Mouse (Mus musculus): ENCODE measurements around the gene BC052040. TPM values are rescaled to one million over a fixed set of nuclear protein-coding genes. Genes with fewer than 3 reads are reported as not detected.

The BC052040 gene
- polyA plus RNA-seq, 1 experiment from 2014 or later: 9.8 TPM

GRCm38 (mm10) chr2:115605829-115606336 lies 24.4 kb downstream of the BC052040 start:
- Histone ChIP-seq H3K27me3 (replicated peaks) (no peaks in the 10 kb centered on the region), H3K27ac (no peak overlapping the region), H3K4me1 (peaks cover 15% of the 10 kb centered on the region), H3K9ac (no peak overlapping the region), H3K9me3 (replicated peaks) (no peaks in the 10 kb centered on the region), H3K4me2 (no peak overlapping the region), H3K36me3 (no peaks in the 10 kb centered on the region), H3K4me3 (no peak overlapping the region)
- ATAC-seq: 0 out of 2 replicates have a peak, but pooled peaks have one; percentile 54
- WGBS (ENCODE audit: insufficient replicate concordance): 35% methylated on average over 1 of the region's 1 CpGs

- no peak overlapping the region for H3K9ac ChIP-seq
- ATAC-seq: no peak
- no peaks in the 10 kb centered on the region for H3K9me3 ChIP-seq (replicated peaks)
- H3K36me3 ChIP-seq: no peaks in the 10 kb centered on the region
- no peak overlapping the region for H3K4me3 ChIP-seq
- H3K27me3 ChIP-seq (replicated peaks): no peaks in the 10 kb centered on the region
- no peak overlapping the region for H3K4me2 ChIP-seq
- H3K4me1 ChIP-seq: peaks cover 15% of the 10 kb centered on the region
- no peak overlapping the region for H3K27ac ChIP-seq
- WGBS (ENCODE audit: insufficient replicate concordance): 90% methylated on average over 3 of the region's 3 CpGs
These were observed 27.5 kb downstream of the BC052040 start for GRCm38 (mm10) chr2:115609020-115609419.

- Histone ChIP-seq H3K4me2 (no peak overlapping the region), H3K9me3 (replicated peaks) (no peaks in the 10 kb centered on the region), H3K27ac (no peak overlapping the region), H3K4me1 (peaks cover 15% of the 10 kb centered on the region), H3K4me3 (no peak overlapping the region), H3K27me3 (replicated peaks) (no peaks in the 10 kb centered on the region), H3K36me3 (no peaks in the 10 kb centered on the region), H3K9ac (no peak overlapping the region)
- 23% methylated on average over 2 of the region's 2 CpGs for WGBS (ENCODE audit: insufficient replicate concordance)
- ATAC-seq: peak; percentile 60; the same call in 1 of the 2 replicates
These were observed 28.6 kb downstream of the BC052040 start for GRCm38 (mm10) chr2:115610092-115610491.

- Histone ChIP-seq H3K4me3 (no peak overlapping the region), H3K4me2 (no peak overlapping the region), H3K4me1 (peaks cover 15% of the 10 kb centered on the region), H3K27ac (no peak overlapping the region), H3K9ac (no peak overlapping the region), H3K36me3 (no peaks in the 10 kb centered on the region), H3K27me3 (replicated peaks) (no peaks in the 10 kb centered on the region), H3K9me3 (replicated peaks) (no peaks in the 10 kb centered on the region)
- WGBS (ENCODE audit: insufficient replicate concordance): 76% methylated on average over 6 of the region's 6 CpGs
- no peak for ATAC-seq
These were observed 29.0 kb downstream of the BC052040 start for GRCm38 (mm10) chr2:115610503-115610902.

GRCm38 (mm10) chr2:115613830-115614520 lies 32.5 kb downstream of the BC052040 start:
- no peak for ATAC-seq
- no peak overlapping the region for H3K4me3 ChIP-seq
- 84% methylated on average over 3 of the region's 3 CpGs for WGBS (ENCODE audit: insufficient replicate concordance)

GRCm38 (mm10) chr2:115628471-115628870 lies 47.0 kb downstream of the BC052040 start:
- ATAC-seq: no peak
- WGBS (ENCODE audit: insufficient replicate concordance): 72% methylated on average over 4 of the region's 4 CpGs
- no peaks in the 10 kb centered on the region for H3K27me3 ChIP-seq (replicated peaks)
- no peak overlapping the region for H3K4me3 ChIP-seq
- H3K9ac ChIP-seq: no peak overlapping the region
- H3K4me2 ChIP-seq: no peak overlapping the region
- no peaks in the 10 kb centered on the region for H3K4me1 ChIP-seq
- no peak overlapping the region for H3K27ac ChIP-seq
- no peaks in the 10 kb centered on the region for H3K9me3 ChIP-seq (replicated peaks)
- H3K36me3 ChIP-seq: no peaks in the 10 kb centered on the region; the same call in 1 of the 2 replicates

More at GRCm38 (mm10) chr2:115613830-115614520, 32.5 kb downstream of the BC052040 start:
- Histone ChIP-seq H3K9ac (no peak overlapping the region), H3K27ac (no peak overlapping the region), H3K9me3 (replicated peaks) (no peaks in the 10 kb centered on the region), H3K36me3 (no peaks in the 10 kb centered on the region), H3K4me1 (peaks cover 10% of the 10 kb centered on the region), H3K4me2 (no peak overlapping the region), H3K27me3 (replicated peaks) (no peaks in the 10 kb centered on the region)

- Histone ChIP-seq H3K9me3 (replicated peaks) (no peaks in the 10 kb centered on the region), H3K27me3 (replicated peaks) (no peaks in the 10 kb centered on the region), H3K27ac (no peak overlapping the region), H3K4me2 (no peak overlapping the region), H3K36me3 (peaks cover 9% of the 10 kb centered on the region; the same call in 1 of the 2 replicates), H3K4me1 (no peaks in the 10 kb centered on the region), H3K4me3 (no peak overlapping the region), H3K9ac (no peak overlapping the region)
- WGBS (ENCODE audit: insufficient replicate concordance): 83% methylated on average over 5 of the region's 5 CpGs
- no peak for ATAC-seq
These were observed 49.5 kb downstream of the BC052040 start for GRCm38 (mm10) chr2:115631031-115631434.

- no peak overlapping the region for H3K27ac ChIP-seq
- H3K4me3 ChIP-seq: no peak overlapping the region
- H3K27me3 ChIP-seq (replicated peaks): no peaks in the 10 kb centered on the region
- H3K4me2 ChIP-seq: no peak overlapping the region
- no peak for ATAC-seq
- H3K9me3 ChIP-seq (replicated peaks): no peaks in the 10 kb centered on the region
- H3K9ac ChIP-seq: no peak overlapping the region
- H3K4me1 ChIP-seq: no peaks in the 10 kb centered on the region
- H3K36me3 ChIP-seq: peaks cover 9% of the 10 kb centered on the region; the same call in 1 of the 2 replicates
- WGBS (ENCODE audit: insufficient replicate concordance): 86% methylated on average over 4 of the region's 4 CpGs
These were observed 50.3 kb downstream of the BC052040 start for GRCm38 (mm10) chr2:115631826-115632225.

- ATAC-seq: no peak
- H3K4me1 ChIP-seq: no peaks in the 10 kb centered on the region
- H3K4me2 ChIP-seq: no peak overlapping the region
- no peaks in the 10 kb centered on the region for H3K27me3 ChIP-seq (replicated peaks)
- no peak overlapping the region for H3K4me3 ChIP-seq
- no peak overlapping the region for H3K9ac ChIP-seq
- no peak overlapping the region for H3K27ac ChIP-seq
- peaks cover 4% of the 10 kb centered on the region for H3K36me3 ChIP-seq
- WGBS (ENCODE audit: insufficient replicate concordance): 68% methylated on average over 2 of the region's 2 CpGs
- no peaks in the 10 kb centered on the region for H3K9me3 ChIP-seq (replicated peaks)
These were observed 68.7 kb downstream of the BC052040 start for GRCm38 (mm10) chr2:115650203-115650602.

GRCm38 (mm10) chr2:115659712-115660111 lies 78.2 kb downstream of the BC052040 start:
- no peak for ATAC-seq
- Histone ChIP-seq H3K9ac (no peak overlapping the region), H3K27me3 (replicated peaks) (no peaks in the 10 kb centered on the region), H3K4me3 (no peak overlapping the region), H3K27ac (no peak overlapping the region), H3K4me1 (no peaks in the 10 kb centered on the region), H3K9me3 (replicated peaks) (no peaks in the 10 kb centered on the region), H3K36me3 (no peaks in the 10 kb centered on the region), H3K4me2 (no peak overlapping the region)
- WGBS (ENCODE audit: insufficient replicate concordance): 86% methylated on average over 8 of the region's 8 CpGs

GRCm38 (mm10) chr2:115660213-115661120 lies 79.0 kb downstream of the BC052040 start:
- no peak overlapping the region for H3K4me2 ChIP-seq
- no peak for ATAC-seq
- no peak overlapping the region for H3K4me3 ChIP-seq
- no peaks in the 10 kb centered on the region for H3K9me3 ChIP-seq (replicated peaks)
- no peaks in the 10 kb centered on the region for H3K4me1 ChIP-seq
- H3K36me3 ChIP-seq: no peaks in the 10 kb centered on the region
- 81% methylated on average over 6 of the region's 6 CpGs for WGBS (ENCODE audit: insufficient replicate concordance)
- H3K27me3 ChIP-seq (replicated peaks): no peaks in the 10 kb centered on the region
- no peak overlapping the region for H3K9ac ChIP-seq
- no peak overlapping the region for H3K27ac ChIP-seq

- no peaks in the 10 kb centered on the region for H3K4me1 ChIP-seq
- H3K36me3 ChIP-seq: 0 out of 2 replicates have a peak, but pooled peaks cover 2% of the 10 kb centered on the region
- 81% methylated on average over 2 of the region's 2 CpGs for WGBS (ENCODE audit: insufficient replicate concordance)
- no peak overlapping the region for H3K4me2 ChIP-seq
- no peaks in the 10 kb centered on the region for H3K9me3 ChIP-seq (replicated peaks)
- no peak overlapping the region for H3K27ac ChIP-seq
- no peak for ATAC-seq
- H3K27me3 ChIP-seq (replicated peaks): no peaks in the 10 kb centered on the region
- H3K9ac ChIP-seq: no peak overlapping the region
- H3K4me3 ChIP-seq: no peak overlapping the region
These were observed 86.0 kb downstream of the BC052040 start for GRCm38 (mm10) chr2:115667516-115667915.

Data from liver, embryonic 12.5 days (tissue).